Mouse (Mus musculus) spleen, adult 2 months (tissue): ENCODE measurements around the gene Appbp2. TPM values are rescaled to one million over a fixed set of nuclear protein-coding genes. Genes with fewer than 3 reads are reported as not detected.

Source experiments
- DNase-seq, 2 experiments: peaks; one replicate each; pipeline versions ENCODE4 v3.0.0 to v3.0.0-alpha.2; 2012 to 2021; ENCODE audit warnings: low spot score in 2 of 2, low read depth in 1 of 2
- H3K27ac ChIP-seq: fragments of 200-500 bp; 2 replicates; pipeline ENCODE4 v1.5.1; 2012; ENCODE audit warnings: low read length, inconsistent platforms; ENCODE audit not compliant: insufficient read depth
- H3K27me3 ChIP-seq: fragments of 200-500 bp; 2 replicates; pipeline ENCODE4 v1.6.1; 2012; ENCODE audit warnings: mild to moderate bottlenecking, moderate library complexity, low read length, inconsistent platforms; ENCODE audit not compliant: control insufficient read depth, insufficient read depth
- H3K36me3 ChIP-seq: fragments of 200-500 bp; 2 replicates; pipeline ENCODE4 v1.6.1; 2012; ENCODE audit warnings: mild to moderate bottlenecking, low read length, inconsistent platforms; ENCODE audit not compliant: control insufficient read depth, insufficient read depth
- H3K4me1 ChIP-seq: fragments of 200-500 bp; 2 replicates; pipeline ENCODE4 v1.6.1; 2011; ENCODE audit warnings: inconsistent platforms; ENCODE audit not compliant: control insufficient read depth, insufficient read depth, insufficient read length
- H3K4me3 ChIP-seq: fragments of 200-500 bp; 2 replicates; pipeline ENCODE4 v1.5.1; 2011; ENCODE audit warnings: mild to moderate bottlenecking, inconsistent platforms; ENCODE audit not compliant: insufficient read depth, insufficient read length; ENCODE audit errors: extremely low read depth
- CTCF ChIP-seq: fragments of 200-500 bp; IDR thresholded peaks from 2 replicates; pipeline ENCODE4 v1.5.1; 2011; ENCODE audit warnings: mild to moderate bottlenecking, inconsistent platforms; ENCODE audit not compliant: insufficient read depth, insufficient read length, insufficient replicate concordance; ENCODE audit errors: extremely low read depth
- POLR2A ChIP-seq: fragments of 200-500 bp; IDR thresholded peaks from 2 replicates; pipeline ENCODE4 v1.6.1; 2011; ENCODE audit warnings: low read depth, low read length, inconsistent platforms
- WGBS: fragments of 180-500 bp; shearing (Covaris S2); methylation state at CpG from one replicate; pipeline ENCODE4 v1.1.7; 2018; 5-methylcytosine and 5-hydroxymethylcytosine counted together
- polyA plus RNA-seq: library from polyadenylated mRNA; depleted of rRNA; stranded (reverse); fragments of >200 nt; gene quantifications from 2 replicates; pipeline ENCODE4 v1.2.3, GENCODE M21; 2012; rRNA removed

Appbp2 gene
- 5.7 and 7.4 TPM in 2 replicates for polyA plus RNA-seq

- H3K4me1 ChIP-seq, result peaks cover 5% of the 10 kb centered on the region; the same call in 1 of the 2 replicates
- H3K4me3 ChIP-seq, result peak within 1 kb of the TSS; percentile 88
- 4% methylated on average over 48 of the region's 48 CpGs for WGBS
- H3K27me3 ChIP-seq, result no peaks in the 10 kb centered on the region
- peak within 1 kb of the TSS; percentile 98 for H3K27ac ChIP-seq
- TF ChIP-seq POLR2A (peak; percentile 79), CTCF (no peak)
- peak; percentile 73 to 84 for DNase-seq
- H3K36me3 ChIP-seq, result no peaks in the 10 kb centered on the region
These were observed at the start of gene Appbp2 for GRCm38 (mm10) chr11:85234990-85235841. TSS of gene Appbp2 (minus strand) at chr11:85235130.

- no peak for DNase-seq
- whole genome bisulfite sequencing, result 84% methylated on average over 15 of the region's 15 CpGs
- TF ChIP-seq POLR2A, result no peak
- TF ChIP-seq CTCF, result no peak
These were observed 46.4 kb upstream of the Appbp2 start for GRCm38 (mm10) chr11:85281219-85281878.

DNA sequence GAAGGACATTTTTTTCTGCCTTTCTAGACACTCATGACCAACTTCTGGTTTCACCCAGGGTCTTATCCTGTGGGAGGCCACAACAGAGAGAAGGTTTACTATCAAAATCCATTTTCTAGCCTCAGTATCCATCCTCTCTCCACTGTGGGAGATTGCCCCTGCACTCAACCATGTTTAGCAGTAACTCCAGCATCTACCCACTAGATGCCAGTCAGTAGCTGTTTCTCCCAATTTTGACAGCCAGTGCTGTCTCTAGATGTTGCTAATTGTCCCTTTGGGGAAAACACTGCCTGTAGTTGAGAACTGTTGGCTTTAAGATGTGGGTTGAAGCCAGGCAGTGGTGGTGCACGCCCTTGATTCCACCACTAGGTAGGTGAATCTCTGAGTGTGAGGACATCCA, 43.2 kb upstream of the Appbp2 start:
- 74% methylated on average over 1 of the region's 1 CpGs for WGBS
- H3K27me3 ChIP-seq, result no peaks in the 10 kb centered on the region
- H3K36me3 ChIP-seq, result no peaks in the 10 kb centered on the region
- no peak for DNase-seq
- TF ChIP-seq CTCF, result no peak
- TF ChIP-seq POLR2A, result no peak
- H3K4me1 ChIP-seq, result no peaks in the 10 kb centered on the region
- H3K4me3 ChIP-seq, result no peak overlapping the region
- H3K27ac ChIP-seq, result no peak overlapping the region

More at GRCm38 (mm10) chr11:85281219-85281878, 46.4 kb upstream of the Appbp2 start:
- no peak overlapping the region for H3K27ac ChIP-seq
- no peaks in the 10 kb centered on the region for H3K36me3 ChIP-seq
- H3K4me1 ChIP-seq, result no peaks in the 10 kb centered on the region
- H3K4me3 ChIP-seq, result no peak overlapping the region
- no peaks in the 10 kb centered on the region for H3K27me3 ChIP-seq

- DNase-seq, result no peak
- Histone ChIP-seq H3K27ac (no peak overlapping the region), H3K4me1 (no peaks in the 10 kb centered on the region), H3K27me3 (no peaks in the 10 kb centered on the region), H3K4me3 (no peak overlapping the region), H3K36me3 (no peaks in the 10 kb centered on the region)
- TF ChIP-seq POLR2A (no peak), CTCF (no peak)
- 39% methylated on average over 5 of the region's 5 CpGs for WGBS
These were observed 42.7 kb upstream of the Appbp2 start for GRCm38 (mm10) chr11:85277609-85278008.

DNA sequence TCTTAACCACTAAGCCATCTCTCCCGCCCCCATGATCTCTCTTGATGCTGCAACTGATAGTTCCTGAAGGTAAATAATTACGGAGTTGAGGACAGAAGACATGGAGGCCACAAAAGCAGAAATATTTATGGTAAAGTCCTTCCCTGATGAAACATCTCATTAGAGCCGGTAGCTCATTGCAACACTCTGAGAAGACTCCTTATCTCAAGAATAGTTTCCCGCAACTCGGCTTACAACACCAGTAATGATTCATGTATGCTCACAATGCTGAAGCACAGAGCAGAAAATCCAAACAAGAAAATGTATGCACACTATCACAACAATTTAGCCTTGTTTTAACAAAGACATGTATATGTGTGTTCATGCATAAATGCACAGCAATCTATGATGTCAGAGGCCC, 40.2 kb upstream of the Appbp2 start:
- Histone ChIP-seq H3K4me3 (no peak overlapping the region), H3K27me3 (no peaks in the 10 kb centered on the region), H3K27ac (no peak overlapping the region), H3K36me3 (no peaks in the 10 kb centered on the region), H3K4me1 (no peaks in the 10 kb centered on the region)
- DNase-seq, result no peak
- WGBS, result 84% methylated on average over 5 of the region's 5 CpGs
- TF ChIP-seq CTCF (no peak), POLR2A (no peak)

- Histone ChIP-seq H3K4me3 (no peak overlapping the region), H3K27ac (no peak overlapping the region), H3K27me3 (no peaks in the 10 kb centered on the region), H3K4me1 (no peaks in the 10 kb centered on the region), H3K36me3 (no peaks in the 10 kb centered on the region)
- TF ChIP-seq CTCF (no peak), POLR2A (no peak)
- no peak for DNase-seq
- WGBS, result 73% methylated on average over 6 of the region's 6 CpGs
These were observed 38.4 kb upstream of the Appbp2 start for GRCm38 (mm10) chr11:85273299-85273698.

GRCm38 (mm10) chr11:85270631-85271030, 35.7 kb upstream of the Appbp2 start:
- TF ChIP-seq CTCF (peak; percentile 23; the same call in 1 of the 2 replicates), POLR2A (no peak)
- 55% methylated on average over 3 of the region's 3 CpGs for WGBS
- Histone ChIP-seq H3K4me1 (no peaks in the 10 kb centered on the region), H3K4me3 (no peak overlapping the region), H3K27ac (no peak overlapping the region), H3K36me3 (no peaks in the 10 kb centered on the region), H3K27me3 (no peaks in the 10 kb centered on the region)
- DNase-seq, result peak; percentile 21 to 56
